Mouse (Mus musculus) limb, embryonic 14.5 days (tissue): Measurements from ENCODE around the gene Ebi3. TPM values are rescaled to one million over a fixed set of nuclear protein-coding genes. Genes with fewer than 3 reads are reported as not detected.

Experiments used
- ATAC-seq: fragments of 200-750 bp; cut with Nextera tagmentation; 2 replicates; pipeline ENCODE4 v1.8.0; 2017; ENCODE audit warnings: low read depth, moderate number of reproducible peaks, moderate TSS enrichment; ENCODE audit not compliant: low FRiP score
- DNase-seq: peaks from one replicate; pipeline ENCODE4 v3.0.0-alpha.2; 2015; ENCODE audit warnings: low spot score
- H3K27ac ChIP-seq: fragments of 300-500 bp; sonication (generic); replicated peaks from 2 replicates; pipeline ENCODE4 v1.5.1; 2014; ENCODE audit warnings: low read depth, mild to moderate bottlenecking, low read length, moderate library complexity, mixed read lengths
- H3K27me3 ChIP-seq: fragments of 300-500 bp; sonication (generic); 2 replicates; pipeline ENCODE4 v1.6.1; 2014; ENCODE audit warnings: low read length, mixed read lengths; ENCODE audit not compliant: control insufficient read depth, insufficient read depth
- H3K36me3 ChIP-seq: fragments of 300-500 bp; sonication (generic); 2 replicates; pipeline ENCODE4 v1.6.1; 2014; ENCODE audit warnings: mild to moderate bottlenecking, low read length, moderate library complexity, mixed read lengths; ENCODE audit not compliant: control insufficient read depth, insufficient read depth
- H3K4me1 ChIP-seq: fragments of 300-500 bp; sonication (generic); 2 replicates; pipeline ENCODE4 v1.6.1; 2014; ENCODE audit warnings: antibody characterized with exemption, low read length, mixed read lengths; ENCODE audit not compliant: control insufficient read depth, insufficient read depth
- H3K4me2 ChIP-seq: fragments of 300-500 bp; sonication (generic); replicated peaks from 2 replicates; pipeline ENCODE4 v1.6.1; 2014; ENCODE audit warnings: low read depth, mild to moderate bottlenecking, low read length, moderate library complexity; ENCODE audit not compliant: severe bottlenecking
- H3K4me3 ChIP-seq: fragments of 300-500 bp; sonication (generic); replicated peaks from 2 replicates; pipeline ENCODE4 v1.5.1; 2014; ENCODE audit warnings: low read length
- H3K9ac ChIP-seq: fragments of 300-500 bp; sonication (generic); 2 replicates; pipeline ENCODE4 v1.6.1; 2014; ENCODE audit warnings: mild to moderate bottlenecking, low read depth, low read length, moderate library complexity; ENCODE audit not compliant: severe bottlenecking
- H3K9me3 ChIP-seq: fragments of 300-500 bp; sonication (generic); 2 replicates; pipeline ENCODE4 v1.6.1; 2016; ENCODE audit warnings: low read length; ENCODE audit not compliant: control insufficient read depth
- POLR2A ChIP-seq: fragments of 200-500 bp; IDR thresholded peaks from 2 replicates; pipeline ENCODE4 v1.8.0; 2012; ENCODE audit warnings: inconsistent platforms, mild to moderate bottlenecking, moderate library complexity, borderline replicate concordance; ENCODE audit not compliant: insufficient read depth, insufficient read length; ENCODE audit errors: extremely low read depth
- WGBS: fragments of 180-500 bp; shearing (Covaris S2); extraction: QIAGEN DNeasy Blood & Tissue Kit; methylation state at CpG from one replicate; pipeline ENCODE4 v1.1.7; 2014; 5-methylcytosine and 5-hydroxymethylcytosine counted together
- polyA plus RNA-seq, 2 experiments: library from polyadenylated mRNA; depleted of rRNA in 1 of 2; stranded (reverse) in 1 of 2; unstranded in 1 of 2; fragments of >200 nt; fragmentation: Nextera tagmentation in 1 of 2; extraction: Ambion mirVana in 1 of 2; gene quantifications; 2 replicates each; pipeline versions ENCODE4 v1.2.1 to v1.2.3; 2012 to 2014

The Ebi3 gene
- polyA plus RNA-seq, 2 experiments = 2.2 to 2.3 TPM

GRCm38 (mm10) chr17:55969560-55969959 lies 17.1 kb downstream of the Ebi3 start:
- H3K4me2 ChIP-seq = peak overlapping the region; percentile 90; the same call in 1 of the 2 replicates

DNA sequence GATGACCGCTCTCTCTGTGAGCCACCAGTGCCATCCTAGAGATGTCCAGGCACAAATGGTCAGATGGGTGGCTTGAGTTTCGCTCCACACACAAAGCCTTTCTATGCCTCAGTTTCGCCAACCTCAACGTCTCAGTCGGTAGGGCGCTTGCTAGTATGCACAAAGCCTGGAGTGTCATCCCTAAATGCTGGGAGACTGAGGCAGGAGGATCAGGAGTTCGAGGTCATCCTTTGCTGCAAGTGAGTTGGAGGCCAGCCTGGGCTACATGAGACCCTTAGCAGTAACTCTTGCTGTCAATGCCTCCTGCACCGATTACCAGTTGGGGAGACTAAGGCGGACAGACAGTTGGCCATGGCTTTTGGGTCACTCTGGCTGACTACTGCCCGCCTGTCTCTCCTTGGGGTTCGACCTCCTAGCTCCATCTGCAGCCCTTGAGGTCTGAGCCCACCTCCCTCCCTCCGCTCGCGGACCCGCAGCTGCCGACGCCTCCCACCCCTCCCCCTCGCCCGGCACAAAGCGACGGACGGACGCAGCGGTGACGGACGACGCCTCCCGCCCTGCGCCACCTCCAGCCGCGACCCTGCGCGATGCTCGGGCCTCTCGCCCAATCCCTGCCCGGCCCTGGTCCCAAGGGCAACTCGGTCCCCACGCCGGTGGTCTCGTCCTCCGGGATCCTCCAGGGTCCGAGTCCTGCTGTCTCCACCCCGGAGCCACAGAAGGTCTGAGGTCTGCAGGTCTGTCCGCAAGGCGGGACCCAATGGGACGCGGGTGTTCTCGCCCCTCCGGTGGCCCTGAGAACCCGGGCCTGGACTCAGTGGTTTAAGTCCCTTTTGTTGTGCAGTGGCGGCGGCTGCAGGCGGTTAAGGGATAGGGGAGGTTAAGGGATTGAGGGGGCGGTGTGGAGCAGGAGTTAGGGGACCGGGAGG lies 17.8 kb downstream of the Ebi3 start, which contains the start of gene Shd:
Gene Shd (plus strand): TSS at position 502 of the 926 bp plus-strand sequence.
- DNase-seq (no peak), ATAC-seq (peak; percentile 69)
- no peaks in the 10 kb centered on the region for H3K9me3 ChIP-seq
- H3K4me2 ChIP-seq = peak within 1 kb of the TSS; percentile 90
- TF ChIP-seq POLR2A = no peak; the same call in 1 of the 2 replicates
- peaks cover 33% of the 10 kb centered on the region for H3K36me3 ChIP-seq
- peaks cover 6% of the 10 kb centered on the region; the same call in 1 of the 2 replicates for H3K4me1 ChIP-seq
- H3K9ac ChIP-seq = peak within 1 kb of the TSS; percentile 80
- peak within 1 kb of the TSS; percentile 63 for H3K4me3 ChIP-seq
- H3K27me3 ChIP-seq = no peaks in the 10 kb centered on the region
- WGBS = 10% methylated on average over 41 of the region's 55 CpGs
- no peak within 1 kb of the TSS for H3K27ac ChIP-seq

More at GRCm38 (mm10) chr17:55969560-55969959, 17.1 kb downstream of the Ebi3 start:
- Histone ChIP-seq H3K4me1 (peaks cover 6% of the 10 kb centered on the region; the same call in 1 of the 2 replicates), H3K27me3 (no peaks in the 10 kb centered on the region), H3K4me3 (peak overlapping the region; percentile 63; the same call in 1 of the 2 replicates), H3K9me3 (no peaks in the 10 kb centered on the region), H3K36me3 (peaks cover 40% of the 10 kb centered on the region), H3K27ac (no peak overlapping the region), H3K9ac (0 out of 2 replicates have a peak overlapping the region, but pooled peaks have one; percentile 80)
- WGBS = 48% methylated on average over 14 of the region's 14 CpGs
- no peak for ATAC-seq
- no peak for TF ChIP-seq POLR2A
- DNase-seq = no peak

DNA sequence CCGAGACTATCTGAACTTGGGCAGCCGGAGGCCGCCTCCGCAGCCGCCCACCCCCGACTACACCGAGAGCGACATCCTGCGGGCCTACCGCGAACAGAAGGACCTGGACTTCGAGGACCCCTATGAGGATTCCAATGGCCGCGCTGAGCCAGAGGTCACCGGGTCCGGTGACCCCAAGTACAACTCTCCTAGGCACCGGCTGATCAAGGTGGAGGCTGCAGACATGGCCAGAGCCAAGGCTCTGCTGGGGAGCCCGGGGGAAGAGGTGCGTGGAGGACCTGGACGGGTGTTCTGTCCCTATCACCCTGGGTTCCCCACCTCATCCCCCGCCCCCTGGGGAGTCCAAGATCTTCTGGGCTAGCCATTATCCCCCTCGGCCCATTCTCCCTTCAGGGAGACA lies 19.0 kb downstream of the Ebi3 start:
- ATAC-seq (no peak), DNase-seq (no peak)
- Histone ChIP-seq H3K36me3 (peaks cover 23% of the 10 kb centered on the region), H3K9me3 (no peaks in the 10 kb centered on the region), H3K27ac (no peak overlapping the region), H3K4me1 (peaks cover 6% of the 10 kb centered on the region; the same call in 1 of the 2 replicates), H3K9ac (peak overlapping the region; percentile 80; the same call in 1 of the 2 replicates), H3K4me2 (peak overlapping the region; percentile 90), H3K27me3 (no peaks in the 10 kb centered on the region), H3K4me3 (peak overlapping the region; percentile 63)
- TF ChIP-seq POLR2A = no peak
- WGBS = 28% methylated on average over 21 of the region's 22 CpGs

DNA sequence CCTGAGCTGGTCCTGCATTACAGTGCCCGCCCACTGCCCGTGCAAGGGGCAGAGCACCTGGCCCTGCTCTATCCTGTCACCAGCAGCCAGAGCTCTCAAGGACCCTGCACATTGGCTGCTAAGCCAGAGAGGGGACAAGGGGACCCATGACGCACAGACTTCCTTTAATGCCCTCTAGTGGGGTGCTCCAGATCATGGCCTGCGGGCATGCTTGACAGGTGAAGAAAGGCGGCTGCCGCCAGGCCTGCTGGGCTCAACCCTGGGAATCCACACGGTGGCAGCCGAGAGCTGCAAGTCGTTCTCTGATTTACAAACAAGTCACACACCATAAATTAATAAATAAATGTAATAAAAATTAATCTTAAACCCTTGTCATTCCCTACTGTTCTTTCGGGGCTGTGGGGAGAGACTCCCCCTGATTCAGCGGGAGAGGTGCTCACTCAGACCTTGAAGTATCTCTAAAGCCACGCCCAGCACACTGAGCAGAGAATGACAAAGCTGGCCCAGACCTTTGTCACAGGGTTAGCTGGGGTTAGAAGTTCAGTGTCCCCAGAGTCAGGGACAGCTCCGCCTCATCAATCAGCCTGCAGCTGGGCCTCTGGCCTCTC lies 23.9 kb downstream of the Ebi3 start:
- Histone ChIP-seq H3K9me3 (no peaks in the 10 kb centered on the region), H3K27me3 (no peaks in the 10 kb centered on the region), H3K9ac (no peak overlapping the region), H3K4me3 (no peak overlapping the region), H3K36me3 (peaks cover 3% of the 10 kb centered on the region), H3K27ac (no peak overlapping the region), H3K4me1 (peaks cover 2% of the 10 kb centered on the region; the same call in 1 of the 2 replicates), H3K4me2 (no peak overlapping the region)
- no peak for TF ChIP-seq POLR2A
- ATAC-seq (peak; percentile 41; the same call in 1 of the 2 replicates), DNase-seq (peak; percentile 73)
- 23% methylated on average over 12 of the region's 13 CpGs for WGBS

GRCm38 (mm10) chr17:55977301-55977700 lies 24.9 kb downstream of the Ebi3 start:
- H3K27ac ChIP-seq = no peak overlapping the region
- H3K4me3 ChIP-seq = no peak overlapping the region
- no peaks in the 10 kb centered on the region for H3K27me3 ChIP-seq
- no peaks in the 10 kb centered on the region for H3K4me1 ChIP-seq
- no peaks in the 10 kb centered on the region for H3K9me3 ChIP-seq
- TF ChIP-seq POLR2A = no peak
- ATAC-seq = no peak
- H3K4me2 ChIP-seq = no peak overlapping the region
- H3K36me3 ChIP-seq = peaks cover 3% of the 10 kb centered on the region
- no peak for DNase-seq
- 54% methylated on average over 3 of the region's 3 CpGs for WGBS
- no peak overlapping the region for H3K9ac ChIP-seq
